Mouse (Mus musculus) R1 (cell line): ENCODE data around the gene Jaml.
A peak's percentile ranks its signal among the peaks of the same experiment; 100 is the strongest.

ENCODE experiments used
- DNase-seq: peaks from one replicate; pipeline ENCODE4 v3.0.0-alpha.2; 2018; ENCODE audit warnings: low read depth, low spot score

Gene Jaml

GRCm38 (mm10) chr9:45083132-45083531, 4.1 kb downstream of the Jaml start:
- DNase-seq = no peak

GRCm38 (mm10) chr9:45084556-45084955, 5.6 kb downstream of the Jaml start:
- DNase-seq = no peak

GRCm38 (mm10) chr9:45085741-45086690, 7.0 kb downstream of the Jaml start:
- DNase-seq = no peak

- no peak for DNase-seq
Observed at GRCm38 (mm10) chr9:45088040-45088439, 9.1 kb downstream of the Jaml start.

GRCm38 (mm10) chr9:45090811-45091210, 11.8 kb downstream of the Jaml start:
- DNase-seq = no peak

- no peak for DNase-seq
Observed at GRCm38 (mm10) chr9:45092641-45093040, 13.7 kb downstream of the Jaml start.

- no peak for DNase-seq
Observed at GRCm38 (mm10) chr9:45095149-45095937, 16.4 kb downstream of the Jaml start.

GRCm38 (mm10) chr9:45097877-45098276, 18.9 kb downstream of the Jaml start:
- DNase-seq = peak; percentile 64

- DNase-seq = no peak
Observed at GRCm38 (mm10) chr9:45098426-45098825, 19.4 kb downstream of the Jaml start.

- DNase-seq = no peak
Observed at GRCm38 (mm10) chr9:45102528-45102927, 23.5 kb downstream of the Jaml start.

- DNase-seq = no peak
Observed at GRCm38 (mm10) chr9:45103211-45103979, 24.4 kb downstream of the Jaml start.

- DNase-seq = no peak
Observed at GRCm38 (mm10) chr9:45105596-45106374, 26.8 kb downstream of the Jaml start.

GRCm38 (mm10) chr9:45115706-45116105, 36.7 kb downstream of the Jaml start:
- DNase-seq = peak; percentile 44

- DNase-seq = no peak
Observed at GRCm38 (mm10) chr9:45116819-45117218, 37.8 kb downstream of the Jaml start.

GRCm38 (mm10) chr9:45117741-45118431, 38.9 kb downstream of the Jaml start, which contains the start of gene Scn2b:
Scn2b (plus strand) TSS chr9:45117782.
- DNase-seq = no peak

- DNase-seq = no peak
Observed at GRCm38 (mm10) chr9:45118552-45118951, 39.6 kb downstream of the Jaml start.

- DNase-seq = no peak
Observed at GRCm38 (mm10) chr9:45119316-45119953, 40.5 kb downstream of the Jaml start.

- DNase-seq = no peak
Observed at GRCm38 (mm10) chr9:45119954-45120530, 41.1 kb downstream of the Jaml start.

- DNase-seq = no peak
Observed at GRCm38 (mm10) chr9:45120567-45120966, 41.6 kb downstream of the Jaml start.
